Mouse (Mus musculus) limb, embryonic 14.5 days (tissue): Measurements from ENCODE around the gene Cfap299. TPM values are rescaled to one million over a fixed set of nuclear protein-coding genes. Genes with fewer than 3 reads are reported as not detected.

Experiments used
- ATAC-seq: fragments of 200-750 bp; cut with Nextera tagmentation; 2 replicates; pipeline ENCODE4 v1.8.0; 2017; ENCODE audit warnings: low read depth, moderate number of reproducible peaks, moderate TSS enrichment; ENCODE audit not compliant: low FRiP score
- DNase-seq: peaks from one replicate; pipeline ENCODE4 v3.0.0-alpha.2; 2015; ENCODE audit warnings: low spot score
- H3K27ac ChIP-seq: fragments of 300-500 bp; sonication (generic); replicated peaks from 2 replicates; pipeline ENCODE4 v1.5.1; 2014; ENCODE audit warnings: low read depth, mild to moderate bottlenecking, low read length, moderate library complexity, mixed read lengths
- H3K27me3 ChIP-seq: fragments of 300-500 bp; sonication (generic); 2 replicates; pipeline ENCODE4 v1.6.1; 2014; ENCODE audit warnings: low read length, mixed read lengths; ENCODE audit not compliant: control insufficient read depth, insufficient read depth
- H3K36me3 ChIP-seq: fragments of 300-500 bp; sonication (generic); 2 replicates; pipeline ENCODE4 v1.6.1; 2014; ENCODE audit warnings: mild to moderate bottlenecking, low read length, moderate library complexity, mixed read lengths; ENCODE audit not compliant: control insufficient read depth, insufficient read depth
- H3K4me1 ChIP-seq: fragments of 300-500 bp; sonication (generic); 2 replicates; pipeline ENCODE4 v1.6.1; 2014; ENCODE audit warnings: antibody characterized with exemption, low read length, mixed read lengths; ENCODE audit not compliant: control insufficient read depth, insufficient read depth
- H3K4me2 ChIP-seq: fragments of 300-500 bp; sonication (generic); replicated peaks from 2 replicates; pipeline ENCODE4 v1.6.1; 2014; ENCODE audit warnings: low read depth, mild to moderate bottlenecking, low read length, moderate library complexity; ENCODE audit not compliant: severe bottlenecking
- H3K4me3 ChIP-seq: fragments of 300-500 bp; sonication (generic); replicated peaks from 2 replicates; pipeline ENCODE4 v1.5.1; 2014; ENCODE audit warnings: low read length
- H3K9ac ChIP-seq: fragments of 300-500 bp; sonication (generic); 2 replicates; pipeline ENCODE4 v1.6.1; 2014; ENCODE audit warnings: mild to moderate bottlenecking, low read depth, low read length, moderate library complexity; ENCODE audit not compliant: severe bottlenecking
- H3K9me3 ChIP-seq: fragments of 300-500 bp; sonication (generic); 2 replicates; pipeline ENCODE4 v1.6.1; 2016; ENCODE audit warnings: low read length; ENCODE audit not compliant: control insufficient read depth
- POLR2A ChIP-seq: fragments of 200-500 bp; IDR thresholded peaks from 2 replicates; pipeline ENCODE4 v1.8.0; 2012; ENCODE audit warnings: inconsistent platforms, mild to moderate bottlenecking, moderate library complexity, borderline replicate concordance; ENCODE audit not compliant: insufficient read depth, insufficient read length; ENCODE audit errors: extremely low read depth
- WGBS: fragments of 180-500 bp; shearing (Covaris S2); extraction: QIAGEN DNeasy Blood & Tissue Kit; methylation state at CpG from one replicate; pipeline ENCODE4 v1.1.7; 2014; 5-methylcytosine and 5-hydroxymethylcytosine counted together
- polyA plus RNA-seq, 2 experiments: library from polyadenylated mRNA; depleted of rRNA in 1 of 2; stranded (reverse) in 1 of 2; unstranded in 1 of 2; fragments of >200 nt; fragmentation: Nextera tagmentation in 1 of 2; extraction: Ambion mirVana in 1 of 2; gene quantifications; 2 replicates each; pipeline versions ENCODE4 v1.2.1 to v1.2.3; 2012 to 2014

The Cfap299 gene
- polyA plus RNA-seq, 2 experiments, result 0.15 to 0.74 TPM

DNA sequence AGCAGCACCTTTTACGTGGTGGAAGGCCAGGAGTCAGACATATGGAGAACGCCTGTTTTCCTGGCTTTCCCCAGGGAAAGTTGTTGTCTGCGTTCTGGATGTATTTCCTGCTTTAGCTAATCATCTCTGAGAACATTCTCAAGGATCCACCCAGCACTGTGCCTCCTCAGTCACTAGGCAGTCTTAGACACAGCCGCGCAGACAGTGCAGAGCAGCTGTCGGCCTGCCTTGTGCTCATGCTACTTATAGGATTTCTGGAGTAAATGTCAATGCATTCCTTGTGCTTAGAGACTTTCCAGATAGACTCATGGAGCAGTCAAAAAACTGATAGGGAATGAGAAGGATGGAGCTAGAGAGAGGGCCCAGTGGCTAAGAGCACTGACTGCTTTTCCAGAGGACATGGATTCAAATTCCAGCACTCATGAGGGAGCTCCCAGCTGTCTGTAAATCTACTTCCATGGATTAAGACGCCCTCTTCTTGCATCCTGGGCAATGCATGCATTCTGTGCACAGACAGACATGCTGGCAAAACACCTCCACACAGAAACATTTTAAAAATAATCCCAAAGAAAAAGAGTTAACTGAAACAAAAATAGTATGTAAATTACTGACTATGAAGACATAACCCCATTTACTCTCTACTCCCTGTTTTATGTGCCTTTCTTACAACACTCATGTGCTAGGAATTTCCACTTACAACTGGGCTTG, 193.3 kb downstream of the Cfap299 start:
- no peak overlapping the region for H3K4me3 ChIP-seq
- H3K9ac ChIP-seq, result no peak overlapping the region
- DNase-seq (no peak), ATAC-seq (no peak)
- H3K9me3 ChIP-seq, result no peaks in the 10 kb centered on the region
- no peak overlapping the region for H3K27ac ChIP-seq
- no peak for TF ChIP-seq POLR2A
- no peaks in the 10 kb centered on the region for H3K27me3 ChIP-seq
- H3K4me2 ChIP-seq, result no peak overlapping the region
- H3K36me3 ChIP-seq, result no peaks in the 10 kb centered on the region
- 93% methylated on average over 7 of the region's 7 CpGs for WGBS
- H3K4me1 ChIP-seq, result no peaks in the 10 kb centered on the region

DNA sequence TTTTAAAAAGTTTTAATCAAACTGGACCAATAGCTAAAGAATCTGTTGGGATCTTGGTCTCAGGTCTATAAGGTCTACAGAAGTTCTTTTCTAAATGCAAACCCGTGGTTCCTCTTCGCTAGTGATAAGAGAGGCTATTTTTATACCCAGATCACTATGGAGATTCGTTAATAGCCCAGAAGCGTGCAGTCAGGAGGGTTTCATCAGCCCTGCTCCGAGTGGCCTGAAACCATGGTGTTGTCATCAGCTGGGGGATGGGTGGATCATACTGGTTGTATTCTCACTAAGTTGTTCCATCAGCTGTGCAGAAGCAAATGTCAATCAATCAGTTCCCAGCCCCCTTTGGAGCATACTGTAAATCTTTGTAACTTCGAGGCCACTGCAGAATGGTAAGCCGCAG, 193.9 kb downstream of the Cfap299 start:
- DNase-seq (no peak), ATAC-seq (no peak)
- no peak for TF ChIP-seq POLR2A
- H3K9me3 ChIP-seq, result no peaks in the 10 kb centered on the region
- H3K4me3 ChIP-seq, result no peak overlapping the region
- no peak overlapping the region for H3K27ac ChIP-seq
- no peak overlapping the region for H3K9ac ChIP-seq
- no peaks in the 10 kb centered on the region for H3K4me1 ChIP-seq
- H3K27me3 ChIP-seq, result no peaks in the 10 kb centered on the region
- 85% methylated on average over 7 of the region's 7 CpGs for WGBS
- no peaks in the 10 kb centered on the region for H3K36me3 ChIP-seq
- H3K4me2 ChIP-seq, result no peak overlapping the region

DNA sequence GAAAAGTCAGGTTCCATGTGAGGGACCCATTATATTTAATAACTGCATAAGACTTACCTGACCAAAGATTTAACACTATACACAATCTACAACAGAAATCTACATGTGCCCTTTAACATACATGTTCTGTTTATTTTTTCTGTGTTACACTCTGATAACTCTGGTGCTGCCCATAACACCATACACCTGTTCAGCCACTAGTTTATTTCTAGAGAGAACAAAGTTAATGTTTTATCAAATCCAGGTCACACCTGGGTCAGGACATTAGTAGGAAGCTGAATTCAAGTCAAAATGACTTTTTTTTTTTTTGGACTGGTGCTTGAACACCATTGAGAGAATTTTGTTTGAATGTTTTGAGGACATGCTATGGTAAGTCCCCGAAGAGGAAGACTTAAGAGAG, 194.7 kb downstream of the Cfap299 start:
- no peak for DNase-seq
- ATAC-seq, result no peak
- 84% methylated on average over 1 of the region's 1 CpGs for WGBS

DNA sequence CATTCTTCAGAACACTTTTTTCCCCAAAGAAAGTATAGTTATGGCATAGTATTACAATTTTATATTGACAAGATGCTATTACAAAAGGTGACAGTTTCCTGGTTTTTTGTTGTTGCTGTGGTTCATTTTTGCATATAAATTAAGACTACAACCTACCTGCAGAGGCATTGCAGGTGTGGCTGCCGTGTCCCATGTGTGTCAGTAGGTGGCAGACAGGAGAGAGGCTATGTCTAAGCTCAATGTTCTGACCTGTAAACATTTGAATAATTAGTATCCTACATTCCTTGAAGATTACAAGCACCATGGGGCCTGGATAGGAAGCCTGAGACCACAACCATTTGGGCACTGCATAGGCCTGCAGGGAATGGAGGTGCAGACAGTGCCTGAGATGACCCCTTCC, 212.2 kb downstream of the Cfap299 start:
- Histone ChIP-seq H3K9me3 (no peaks in the 10 kb centered on the region), H3K4me2 (no peak overlapping the region), H3K9ac (no peak overlapping the region), H3K4me3 (no peak overlapping the region), H3K27ac (no peak overlapping the region), H3K4me1 (no peaks in the 10 kb centered on the region), H3K36me3 (no peaks in the 10 kb centered on the region), H3K27me3 (no peaks in the 10 kb centered on the region)
- no peak for TF ChIP-seq POLR2A
- DNase-seq (no peak), ATAC-seq (no peak)
- 85% methylated on average over 1 of the region's 1 CpGs for WGBS

More for the DNA sequence above, 194.7 kb downstream of the Cfap299 start:
- Histone ChIP-seq H3K4me1 (no peaks in the 10 kb centered on the region), H3K27me3 (no peaks in the 10 kb centered on the region), H3K9me3 (no peaks in the 10 kb centered on the region), H3K27ac (no peak overlapping the region), H3K4me2 (no peak overlapping the region), H3K9ac (no peak overlapping the region), H3K36me3 (no peaks in the 10 kb centered on the region), H3K4me3 (no peak overlapping the region)
- no peak for TF ChIP-seq POLR2A

DNA sequence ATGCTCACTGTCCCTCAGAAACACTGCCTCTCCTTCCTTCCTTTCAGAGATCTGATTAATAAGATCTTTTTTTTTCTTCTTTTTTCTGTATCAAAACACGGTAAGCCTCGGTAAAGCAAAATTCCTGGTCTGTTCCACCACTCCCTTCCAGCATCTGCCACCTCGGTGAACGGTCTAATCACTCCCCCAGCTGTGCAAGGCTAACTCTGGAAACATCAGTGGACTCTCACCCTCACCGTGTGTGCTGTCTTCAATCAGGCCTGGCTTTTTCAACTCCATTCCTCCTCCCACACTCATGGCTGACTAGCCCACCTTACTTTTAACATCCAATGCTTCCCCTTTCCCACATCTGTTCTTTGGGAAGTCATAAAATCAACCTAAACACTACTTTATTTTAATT, 221.2 kb downstream of the Cfap299 start:
- Histone ChIP-seq H3K4me2 (no peak overlapping the region), H3K9me3 (no peaks in the 10 kb centered on the region), H3K27me3 (no peaks in the 10 kb centered on the region), H3K36me3 (no peaks in the 10 kb centered on the region), H3K4me1 (0 out of 2 replicates have a peak, but pooled peaks cover 3% of the 10 kb centered on the region), H3K9ac (no peak overlapping the region), H3K4me3 (no peak overlapping the region), H3K27ac (no peak overlapping the region)
- DNase-seq (no peak), ATAC-seq (no peak)
- WGBS, result 26% methylated on average over 5 of the region's 5 CpGs
- no peak for TF ChIP-seq POLR2A
